Mouse (Mus musculus): ENCODE results near the gene Gm26602.

The Gm26602 gene

GRCm38 (mm10) chr10:79930826-79931186 is 20.1 kb downstream of the Gm26602 start:
- in situ Hi-C loops (cut with MboI, MseI) = no loop called here

- in situ Hi-C loops (cut with MboI, MseI) = no loop called here
These were observed 21.1 kb downstream of the Gm26602 start for GRCm38 (mm10) chr10:79931797-79932196.

GRCm38 (mm10) chr10:79932736-79933135 is 22.1 kb downstream of the Gm26602 start:
- in situ Hi-C loops (cut with MboI, MseI) = no loop called here

- in situ Hi-C loops (cut with MboI, MseI) = no loop called here
These were observed 22.6 kb downstream of the Gm26602 start for GRCm38 (mm10) chr10:79933145-79933679.

- in situ Hi-C loops (cut with MboI, MseI) = no loop called here
These were observed 23.2 kb downstream of the Gm26602 start for GRCm38 (mm10) chr10:79933861-79934260.

- in situ Hi-C loops (cut with MboI, MseI) = no loop called here
These were observed 23.6 kb downstream of the Gm26602 start for GRCm38 (mm10) chr10:79934272-79934721.

GRCm38 (mm10) chr10:79934794-79935569 is 24.3 kb downstream of the Gm26602 start:
- in situ Hi-C loops (cut with MboI, MseI) = no loop called here

- in situ Hi-C loops (cut with MboI, MseI) = no loop called here
These were observed 25.7 kb downstream of the Gm26602 start for GRCm38 (mm10) chr10:79936284-79936910.

GRCm38 (mm10) chr10:79936911-79937441 is 26.3 kb downstream of the Gm26602 start:
- in situ Hi-C loops (cut with MboI, MseI) = no loop called here

- in situ Hi-C loops (cut with MboI, MseI) = no loop called here
These were observed 27.3 kb downstream of the Gm26602 start for GRCm38 (mm10) chr10:79937775-79938526.

- in situ Hi-C loops (cut with MboI, MseI) = no loop called here
These were observed 30.1 kb downstream of the Gm26602 start for GRCm38 (mm10) chr10:79940749-79941148.

- in situ Hi-C loops (cut with MboI, MseI) = no loop called here
These were observed 32.3 kb downstream of the Gm26602 start for GRCm38 (mm10) chr10:79942988-79943387.

- in situ Hi-C loops (cut with MboI, MseI) = no loop called here
These were observed 32.8 kb downstream of the Gm26602 start for GRCm38 (mm10) chr10:79943471-79943901.

GRCm38 (mm10) chr10:79945507-79946234 is 35.0 kb downstream of the Gm26602 start:
- in situ Hi-C loops (cut with MboI, MseI) = no loop called here

- in situ Hi-C loops (cut with MboI, MseI) = no loop called here
These were observed 36.2 kb downstream of the Gm26602 start for GRCm38 (mm10) chr10:79946752-79947322.

GRCm38 (mm10) chr10:79947502-79947901 is 36.8 kb downstream of the Gm26602 start:
- in situ Hi-C loops (cut with MboI, MseI) = no loop called here

- in situ Hi-C loops (cut with MboI, MseI) = loop anchor here (5.0 kb wide), 1 partner anchor 63 kb away; the partner anchor contains the start of gene Elane
These were observed 39.2 kb downstream of the Gm26602 start for GRCm38 (mm10) chr10:79949873-79950272.

- in situ Hi-C loops (cut with MboI, MseI) = loop anchor here (5.0 kb wide), 1 partner anchor 63 kb away; the partner anchor contains the start of gene Elane
These were observed 40.0 kb downstream of the Gm26602 start for GRCm38 (mm10) chr10:79950661-79951060.

- in situ Hi-C loops (cut with MboI, MseI) = loop anchor here (5.0 kb wide), 1 partner anchor 67 kb away; the partner anchor contains the start of gene Elane
These were observed 43.3 kb downstream of the Gm26602 start for GRCm38 (mm10) chr10:79953946-79954345.

GRCm38 (mm10) chr10:79955691-79956090 is 45.0 kb downstream of the Gm26602 start:
- in situ Hi-C loops (cut with MboI, MseI) = no loop called here
